Mouse (Mus musculus) urinary bladder, postnatal 10 days (tissue): ENCODE measurements at regions not wholly inside any gene's neighbourhood (a gene's known extent, or its start where the extent isn't known, plus 50 kb on each side); places are given as distances from the start of the nearest gene placed in this dataset.

Experiments
- DNase-seq: peaks from one replicate; pipeline ENCODE4 v3.0.0; 2022; ENCODE audit warnings: low spot score

- no peak for DNase-seq
Measured at GRCm38 (mm10) chr16:55663946-55664345, 174.8 kb downstream of the Nfkbiz start.

- DNase-seq = no peak
Measured at GRCm38 (mm10) chr16:55636667-55637450, 201.8 kb downstream of the Nfkbiz start.

- DNase-seq = no peak
Measured at GRCm38 (mm10) chr16:55636224-55636623, 202.5 kb downstream of the Nfkbiz start.

GRCm38 (mm10) chr16:55634691-55635090, 204.0 kb downstream of the Nfkbiz start:
- no peak for DNase-seq

- DNase-seq = no peak
Measured at GRCm38 (mm10) chr16:55632220-55632619, 206.5 kb downstream of the Nfkbiz start.

GRCm38 (mm10) chr16:55631637-55632036, 207.1 kb downstream of the Nfkbiz start:
- DNase-seq = no peak

GRCm38 (mm10) chr16:55631048-55631447, 207.7 kb downstream of the Nfkbiz start:
- DNase-seq = no peak

GRCm38 (mm10) chr16:55627531-55627930, 211.2 kb downstream of the Nfkbiz start:
- DNase-seq = no peak

GRCm38 (mm10) chr16:55623422-55623821, 215.3 kb downstream of the Nfkbiz start:
- no peak for DNase-seq

GRCm38 (mm10) chr16:55619731-55620130, 219.0 kb downstream of the Nfkbiz start:
- no peak for DNase-seq

- no peak for DNase-seq
Measured at GRCm38 (mm10) chr16:55617958-55618357, 220.7 kb downstream of the Nfkbiz start.

- no peak for DNase-seq
Measured at GRCm38 (mm10) chr16:55617506-55617905, 221.2 kb downstream of the Nfkbiz start.

- DNase-seq = no peak
Measured at GRCm38 (mm10) chr16:55616408-55617120, 222.1 kb downstream of the Nfkbiz start.

- no peak for DNase-seq
Measured at GRCm38 (mm10) chr16:55612873-55613272, 225.8 kb downstream of the Nfkbiz start.

GRCm38 (mm10) chr16:55612001-55612400, 226.7 kb downstream of the Nfkbiz start:
- no peak for DNase-seq

GRCm38 (mm10) chr16:55611172-55611571, 227.5 kb downstream of the Nfkbiz start:
- DNase-seq = no peak

GRCm38 (mm10) chr16:55608361-55608760, 230.3 kb downstream of the Nfkbiz start:
- DNase-seq = no peak

GRCm38 (mm10) chr16:55606447-55607239, 232.1 kb downstream of the Nfkbiz start:
- DNase-seq = no peak

- no peak for DNase-seq
Measured at GRCm38 (mm10) chr16:55603611-55604010, 235.1 kb downstream of the Nfkbiz start.

GRCm38 (mm10) chr16:55589382-55589956, 249.2 kb downstream of the Nfkbiz start:
- no peak for DNase-seq

- no peak for DNase-seq
Measured at GRCm38 (mm10) chr16:55587138-55587537, 251.6 kb downstream of the Nfkbiz start.

GRCm38 (mm10) chr16:55582906-55583305, 255.8 kb downstream of the Nfkbiz start:
- DNase-seq = no peak
